Mouse (Mus musculus) cerebellum, adult 2 months (tissue): ENCODE measurements around the gene Serinc5.

ENCODE experiments used
- CTCF ChIP-seq: fragments of 200-500 bp; IDR thresholded peaks from 2 replicates; pipeline ENCODE4 v1.5.1; 2011; ENCODE audit warnings: low read depth, mild to moderate bottlenecking, control low read depth, low read length, moderate library complexity, borderline replicate concordance; ENCODE audit not compliant: insufficient read depth
- POLR2A ChIP-seq: fragments of 200-500 bp; IDR thresholded peaks from 2 replicates; pipeline ENCODE4 v1.6.1; 2011; ENCODE audit warnings: low read length, control low read depth, borderline replicate concordance; ENCODE audit not compliant: insufficient read depth

DNA sequence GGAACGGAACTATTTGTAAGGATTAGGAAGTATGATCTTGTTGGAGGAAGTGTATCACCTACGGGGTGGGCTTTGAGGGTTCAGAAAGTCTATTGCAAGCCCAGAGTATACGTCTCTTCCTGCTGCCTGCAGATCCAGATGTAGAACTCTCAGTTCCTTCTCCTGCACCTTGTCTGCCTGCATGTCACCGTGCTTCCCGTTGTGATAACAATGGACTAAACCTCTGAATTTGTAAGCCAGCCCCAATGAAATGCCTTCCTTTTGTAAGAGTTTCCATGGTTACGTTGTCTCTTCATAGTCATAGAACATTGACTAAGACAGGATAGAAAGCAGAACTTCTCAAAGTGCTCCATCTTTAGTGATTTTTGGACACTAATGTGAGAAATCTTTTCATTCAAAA, 34.2 kb upstream of the Serinc5 start:
- TF ChIP-seq CTCF (no peak), POLR2A (no peak)
